Mouse (Mus musculus): ENCODE measurements at regions not wholly inside any gene's neighbourhood (a gene's known extent, or its start where the extent isn't known, plus 50 kb on each side); places are given as distances from the start of the nearest gene placed in this dataset.

GRCm38 (mm10) chr10:98292140-98292539 lies 565.6 kb upstream of the C030005K15Rik start:
- no peak for DNase-seq (ENCODE audit: low spot score in 2 of 2)

GRCm38 (mm10) chr10:98305667-98306066 lies 579.1 kb upstream of the C030005K15Rik start:
- DNase-seq (ENCODE audit: low spot score in 2 of 2), result no peak

GRCm38 (mm10) chr10:98309667-98310066 lies 583.1 kb upstream of the C030005K15Rik start:
- peak in 1 of 2 experiments; percentile 5 for DNase-seq (ENCODE audit: low spot score in 2 of 2)

GRCm38 (mm10) chr10:98311403-98311802 lies 584.8 kb upstream of the C030005K15Rik start:
- no peak for DNase-seq (ENCODE audit: low spot score in 2 of 2)

GRCm38 (mm10) chr10:98318416-98318815 lies 591.9 kb upstream of the C030005K15Rik start:
- no peak for DNase-seq (ENCODE audit: low spot score in 2 of 2)

GRCm38 (mm10) chr10:98323846-98324245 lies 590.4 kb upstream of the Atp2b1 start:
- no peak for DNase-seq (ENCODE audit: low spot score in 2 of 2)

- no peak for DNase-seq (ENCODE audit: low spot score in 2 of 2)
Observed at GRCm38 (mm10) chr10:98324591-98324990, 589.6 kb upstream of the Atp2b1 start.

GRCm38 (mm10) chr10:98325720-98326119 lies 588.5 kb upstream of the Atp2b1 start:
- no peak for DNase-seq (ENCODE audit: low spot score in 2 of 2)

- DNase-seq (ENCODE audit: low spot score in 2 of 2), result no peak
Observed at GRCm38 (mm10) chr10:98332682-98333081, 581.5 kb upstream of the Atp2b1 start.

GRCm38 (mm10) chr10:98333411-98334067 lies 580.7 kb upstream of the Atp2b1 start:
- no peak for DNase-seq (ENCODE audit: low spot score in 2 of 2)

GRCm38 (mm10) chr10:98343827-98344226 lies 570.4 kb upstream of the Atp2b1 start:
- DNase-seq (ENCODE audit: low spot score in 2 of 2), result peak; percentile 21 to 55

- DNase-seq (ENCODE audit: low spot score in 2 of 2), result peak; percentile 39 to 59
Observed at GRCm38 (mm10) chr10:98349466-98349865, 564.7 kb upstream of the Atp2b1 start.

- no peak for DNase-seq (ENCODE audit: low spot score in 2 of 2)
Observed at GRCm38 (mm10) chr10:98350318-98350926, 563.8 kb upstream of the Atp2b1 start.

- no peak for DNase-seq (ENCODE audit: low spot score in 2 of 2)
Observed at GRCm38 (mm10) chr10:98352061-98352460, 562.1 kb upstream of the Atp2b1 start.

GRCm38 (mm10) chr10:98354486-98354885 lies 559.7 kb upstream of the Atp2b1 start:
- no peak for DNase-seq (ENCODE audit: low spot score in 2 of 2)

- peak in 1 of 2 experiments; percentile 17 for DNase-seq (ENCODE audit: low spot score in 2 of 2)
Observed at GRCm38 (mm10) chr10:98364604-98365003, 549.6 kb upstream of the Atp2b1 start.

GRCm38 (mm10) chr10:98372561-98372960 lies 541.6 kb upstream of the Atp2b1 start:
- DNase-seq (ENCODE audit: low spot score in 2 of 2), result no peak

- DNase-seq (ENCODE audit: low spot score in 2 of 2), result no peak
Observed at GRCm38 (mm10) chr10:98373314-98373713, 540.9 kb upstream of the Atp2b1 start.

- no peak for DNase-seq (ENCODE audit: low spot score in 2 of 2)
Observed at GRCm38 (mm10) chr10:98374684-98375083, 539.5 kb upstream of the Atp2b1 start.

GRCm38 (mm10) chr10:98388543-98388942 lies 525.7 kb upstream of the Atp2b1 start:
- no peak for DNase-seq (ENCODE audit: low spot score in 2 of 2)

GRCm38 (mm10) chr10:98399864-98400263 lies 514.3 kb upstream of the Atp2b1 start:
- peak in 1 of 2 experiments; percentile 12 for DNase-seq (ENCODE audit: low spot score in 2 of 2)

- DNase-seq (ENCODE audit: low spot score in 2 of 2), result peak in 1 of 2 experiments; percentile 13
Observed at GRCm38 (mm10) chr10:98417807-98418743, 496.1 kb upstream of the Atp2b1 start.

Measured in frontal cortex, postnatal 36 days (tissue).